ENCODE assay signal across 15 mouse cellular contexts in genomic region chr4:134871477-134871876, GRCm38 (mm10). TPM values are rescaled to one million over a fixed set of nuclear protein-coding genes. Genes with fewer than 3 reads are reported as not detected.
"Had no signal": no experiment of that assay in that cellular context is flagged by ENCODE, and none has a peak within 500 bp of the region (broad histone marks: within the 10 kb centered on the region; RNA-seq: fewer than 3 reads in every experiment).

No protein-coding gene starts in this region.

- ATAC-seq: midbrain, embryonic 13.5 days had no signal

- H3K4me3 ChIP-seq: limb, embryonic 13.5 days; midbrain, embryonic 13.5 days; myocyte; neural tube, embryonic 15.5 days had no signal

- H3K9me3 ChIP-seq: limb, embryonic 13.5 days; midbrain, embryonic 13.5 days; neural tube, embryonic 15.5 days had no signal

- H3K9ac ChIP-seq: limb, embryonic 13.5 days; midbrain, embryonic 13.5 days; neural tube, embryonic 15.5 days had no signal

- H3K4me2 ChIP-seq: limb, embryonic 13.5 days; midbrain, embryonic 13.5 days; neural tube, embryonic 15.5 days had no signal

- H3K36me3 ChIP-seq: limb, embryonic 13.5 days; midbrain, embryonic 13.5 days; neural tube, embryonic 15.5 days had no signal

- H3K27ac ChIP-seq: limb, embryonic 13.5 days; midbrain, embryonic 13.5 days; neural tube, embryonic 15.5 days had no signal

- DNase-seq: kidney, adult 18-20 months; kidney, postnatal 10 days; left cerebral cortex, postnatal 4 days; lung, adult 18-20 months; right cerebral cortex, postnatal 4 days; spleen, adult 18-20 months had no signal

- H3K4me1 ChIP-seq: neural tube, embryonic 15.5 days had no signal

RNA-seq across cellular contexts. Expression of gene Rhd, which starts 7.1 kb away (rescaled TPM):
- total RNA-seq: layer of hippocampus, adult 8-10 months; layer of hippocampus, postnatal 14 days; left cerebral cortex, adult 18-20 months; left cerebral cortex, postnatal 10 days; left cerebral cortex, postnatal 4 days had no signal
- polyA plus RNA-seq: large intestine, adult 2 months had no signal
